ENCODE assay signal across 8 mouse cellular contexts in genomic region chr13:37964128-37965087, GRCm38 (mm10). TPM values are rescaled to one million over a fixed set of nuclear protein-coding genes. Genes with fewer than 3 reads are reported as not detected.
DNase-seq lines count a peak whose midpoint lies in the region; ATAC-seq lines count a peak whose summit lies in the region.

No protein-coding gene starts in this region.

- DNase-seq in kidney, adult 11 months, result no peak
- DNase-seq in brain, adult 2 months (ENCODE audit: low read depth, low spot score), result peak; percentile 66
- DNase-seq in thymus, postnatal 36 days, result no peak
- no peak for DNase-seq in embryo, embryonic 9.5 days (ENCODE audit: extremely low spot score)
- DNase-seq in gastrocnemius, postnatal 10 days, result no peak

- H3K36me3 ChIP-seq in kidney, embryonic 14.5 days (ENCODE audit: control insufficient read depth, insufficient read depth, low read length), result no peaks in the 10 kb centered on the region
- H3K36me3 ChIP-seq in hindbrain, embryonic 16.5 days (ENCODE audit: control insufficient read depth, insufficient read depth, low read length), result no peaks in the 10 kb centered on the region
- no peaks in the 10 kb centered on the region for H3K36me3 ChIP-seq in midbrain, embryonic 16.5 days (ENCODE audit: control insufficient read depth, insufficient read depth, low read length)

- no peak overlapping the region for H3K27ac ChIP-seq in kidney, embryonic 14.5 days (ENCODE audit: low read depth, low read length)
- H3K27ac ChIP-seq in hindbrain, embryonic 16.5 days (ENCODE audit: low read depth, low read length), result no peak overlapping the region
- no peak overlapping the region for H3K27ac ChIP-seq in midbrain, embryonic 16.5 days (ENCODE audit: low read length)

- H3K9ac ChIP-seq in kidney, embryonic 14.5 days (ENCODE audit: low read depth, low read length), result no peak overlapping the region
- H3K9ac ChIP-seq in hindbrain, embryonic 16.5 days (ENCODE audit: low read depth, low read length), result no peak overlapping the region; the same call in 1 of the 2 replicates
- H3K9ac ChIP-seq in midbrain, embryonic 16.5 days (ENCODE audit: low read depth, low read length), result no peak overlapping the region

- peaks cover 42% of the 10 kb centered on the region for H3K4me1 ChIP-seq in kidney, embryonic 14.5 days (ENCODE audit: control insufficient read depth, insufficient read depth, low read length)
- H3K4me1 ChIP-seq in hindbrain, embryonic 16.5 days (ENCODE audit: control insufficient read depth, insufficient read depth, low read depth, low read length), result peaks cover 11% of the 10 kb centered on the region
- peaks cover 8% of the 10 kb centered on the region; the same call in 1 of the 2 replicates for H3K4me1 ChIP-seq in midbrain, embryonic 16.5 days (ENCODE audit: control insufficient read depth, insufficient read depth, low read length)

- no peak overlapping the region; the same call in 1 of the 2 replicates for H3K4me3 ChIP-seq in kidney, embryonic 14.5 days (ENCODE audit: low read length)
- no peak overlapping the region; the same call in 1 of the 2 replicates for H3K4me3 ChIP-seq in hindbrain, embryonic 16.5 days (ENCODE audit: low read length)
- no peak overlapping the region for H3K4me3 ChIP-seq in midbrain, embryonic 16.5 days (ENCODE audit: low read depth, low read length)

- H3K9me3 ChIP-seq in kidney, embryonic 14.5 days (ENCODE audit: control insufficient read depth, low read length), result no peaks in the 10 kb centered on the region
- no peaks in the 10 kb centered on the region for H3K9me3 ChIP-seq in hindbrain, embryonic 16.5 days (ENCODE audit: control insufficient read depth, low read length)
- H3K9me3 ChIP-seq in midbrain, embryonic 16.5 days (replicated peaks; ENCODE audit: control insufficient read depth, low read length, poor library complexity, severe bottlenecking), result no peaks in the 10 kb centered on the region

- peak overlapping the region; percentile 44; the same call in 1 of the 2 replicates for H3K4me2 ChIP-seq in kidney, embryonic 14.5 days (replicated peaks; ENCODE audit: low read depth, low read length)
- peak overlapping the region; percentile 46 for H3K4me2 ChIP-seq in hindbrain, embryonic 16.5 days (ENCODE audit: low read length)
- H3K4me2 ChIP-seq in midbrain, embryonic 16.5 days (ENCODE audit: low read length), result 0 out of 2 replicates have a peak overlapping the region, but pooled peaks have one; percentile 34

- H3K27me3 ChIP-seq in kidney, embryonic 14.5 days (ENCODE audit: control insufficient read depth, insufficient read depth, low read length), result no peaks in the 10 kb centered on the region
- no peaks in the 10 kb centered on the region for H3K27me3 ChIP-seq in hindbrain, embryonic 16.5 days (replicated peaks; ENCODE audit: control insufficient read depth, insufficient read depth, low read length)
- no peaks in the 10 kb centered on the region for H3K27me3 ChIP-seq in midbrain, embryonic 16.5 days (ENCODE audit: control insufficient read depth, insufficient read depth, low read depth, low read length)

- WGBS in kidney, embryonic 14.5 days, result 40% methylated on average over 20 of the region's 20 CpGs
- 35% methylated on average over 20 of the region's 20 CpGs for WGBS in hindbrain, embryonic 16.5 days
- WGBS in midbrain, embryonic 16.5 days, result 37% methylated on average over 20 of the region's 20 CpGs

- no peak for ATAC-seq in kidney, embryonic 14.5 days (ENCODE audit: low FRiP score, low TSS enrichment)
- ATAC-seq in hindbrain, embryonic 16.5 days, result no peak
- no peak for ATAC-seq in midbrain, embryonic 16.5 days

RNA-seq across cellular contexts. Expression of gene Ssr1, which starts 29.6 kb away (rescaled TPM):
- polyA plus RNA-seq in kidney, embryonic 14.5 days (2014; fragmentation: Nextera tagmentation; extraction: Ambion mirVana), result 76.7 and 133 TPM in 2 replicates
- polyA plus RNA-seq in hindbrain, embryonic 16.5 days (2015; fragmentation: Nextera tagmentation; extraction: Ambion mirVana), result 66.5 and 67.3 TPM in 2 replicates
- 69.2 and 71.1 TPM in 2 replicates for polyA plus RNA-seq in midbrain, embryonic 16.5 days (2015; fragmentation: Nextera tagmentation; extraction: Ambion mirVana)
- total RNA-seq in gastrocnemius, postnatal 10 days (2021), result 10 to 100 TPM; 64.8 to 87.4 TPM
